Mouse (Mus musculus): Measurements from ENCODE around the gene Hoxd3.

DNA sequence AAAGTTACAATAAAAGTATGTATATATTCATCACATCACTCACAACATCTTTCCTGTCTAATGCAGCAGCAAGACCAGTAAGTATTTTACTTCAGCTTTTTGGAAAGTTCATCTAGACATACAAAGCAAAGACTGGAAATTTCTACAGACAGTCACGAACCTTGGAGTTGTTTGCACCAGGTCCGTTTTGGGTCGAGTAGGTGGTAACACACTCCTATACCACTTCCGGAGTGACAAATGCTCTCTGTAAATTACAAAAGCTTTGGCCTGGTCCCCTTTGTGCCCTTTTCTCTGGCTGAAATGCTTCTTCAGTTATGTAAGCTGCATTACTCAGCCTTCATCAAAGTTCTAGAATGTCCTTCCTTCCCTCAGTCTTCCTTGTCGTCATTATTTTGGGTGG, 42.0 kb downstream of the Hoxd3 start:
- no peak for TF ChIP-seq CTCF (IDR thresholded peaks at IDR 0.05; ENCODE audit: insufficient read depth, low read length)
- no peak for TF ChIP-seq POLR2A (IDR thresholded peaks at IDR 0.05; ENCODE audit: borderline replicate concordance, extremely low read depth, low read depth, low read length)

All from lung, adult 2 months (tissue).